Mouse (Mus musculus) 3134 (cell line): Measurements from ENCODE around the gene Rimbp2.
"Not testable (repeated sequence)": the region's sequence is repeated elsewhere in the genome, so short reads cannot be mapped to it uniquely, and the experiment has no call there.

Experiments
- DNase-seq: peaks from one replicate; pipeline ENCODE4 v3.0.0-alpha.2; 2011; ENCODE audit warnings: low spot score; ENCODE audit not compliant: insufficient read length; ENCODE audit errors: extremely low read depth

Rimbp2 gene

GRCm38 (mm10) chr5:128769026-128769631 lies 184.2 kb downstream of the Rimbp2 start:
- no peak for DNase-seq

GRCm38 (mm10) chr5:128761118-128761517 lies 192.2 kb downstream of the Rimbp2 start:
- DNase-seq, result no peak

DNA sequence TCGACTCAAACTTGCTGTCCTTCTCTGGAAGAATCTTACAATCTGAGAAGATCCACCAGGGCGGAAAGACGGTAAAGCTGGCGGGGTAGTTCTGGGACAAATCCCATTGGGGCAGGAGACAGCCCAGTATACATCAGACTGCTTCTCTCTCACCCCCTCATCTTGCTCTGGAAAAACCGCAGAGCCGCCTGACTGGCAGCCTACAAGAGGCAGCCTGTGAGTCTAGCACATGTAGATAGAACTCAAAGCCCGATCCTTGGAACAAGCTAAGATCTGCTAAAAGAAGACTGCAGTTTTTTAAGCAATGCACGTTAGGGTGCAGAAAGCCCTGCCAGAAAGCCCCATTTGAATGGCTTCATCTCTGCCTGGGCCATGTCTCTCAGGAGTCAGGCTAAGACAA lies 207.0 kb downstream of the Rimbp2 start:
- DNase-seq, result no peak

GRCm38 (mm10) chr5:128745206-128745605 lies 208.1 kb downstream of the Rimbp2 start:
- no peak for DNase-seq

GRCm38 (mm10) chr5:128744351-128744750 lies 208.9 kb downstream of the Rimbp2 start:
- DNase-seq, result no peak

GRCm38 (mm10) chr5:128739838-128740171 lies 213.5 kb downstream of the Rimbp2 start:
- no peak for DNase-seq

DNA sequence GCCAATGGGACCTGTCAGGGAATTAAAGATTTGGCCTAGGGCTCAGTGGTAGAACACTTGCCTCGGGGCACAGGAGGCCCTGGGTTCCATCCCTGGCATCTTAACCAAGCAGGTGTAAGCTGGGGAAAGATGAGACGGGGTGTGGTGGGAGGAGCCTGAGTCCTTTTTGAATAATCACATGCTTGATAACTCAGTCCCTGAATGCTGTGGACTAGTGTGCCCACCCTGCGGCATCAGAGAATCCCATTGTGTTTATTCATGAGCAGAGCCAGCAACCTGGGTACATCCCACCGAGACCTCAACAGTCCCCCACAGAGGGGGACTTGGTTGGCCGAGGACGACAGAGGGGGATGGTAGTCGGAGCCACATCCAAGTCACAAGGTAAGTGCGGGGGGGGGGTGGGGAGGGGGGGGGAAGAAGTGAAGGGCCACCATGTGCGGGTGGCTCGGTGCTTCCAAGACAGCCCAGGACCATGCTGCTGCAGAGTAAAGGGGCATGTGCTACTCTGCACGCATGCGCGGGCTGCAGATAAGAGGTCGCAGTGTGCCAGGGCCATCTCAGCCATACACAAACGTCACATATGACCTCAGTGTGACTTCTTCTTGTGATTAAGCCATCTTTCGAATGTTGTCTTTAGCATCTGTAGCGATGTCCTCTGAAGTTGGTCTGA lies 214.0 kb downstream of the Rimbp2 start:
- DNase-seq, result no peak

DNA sequence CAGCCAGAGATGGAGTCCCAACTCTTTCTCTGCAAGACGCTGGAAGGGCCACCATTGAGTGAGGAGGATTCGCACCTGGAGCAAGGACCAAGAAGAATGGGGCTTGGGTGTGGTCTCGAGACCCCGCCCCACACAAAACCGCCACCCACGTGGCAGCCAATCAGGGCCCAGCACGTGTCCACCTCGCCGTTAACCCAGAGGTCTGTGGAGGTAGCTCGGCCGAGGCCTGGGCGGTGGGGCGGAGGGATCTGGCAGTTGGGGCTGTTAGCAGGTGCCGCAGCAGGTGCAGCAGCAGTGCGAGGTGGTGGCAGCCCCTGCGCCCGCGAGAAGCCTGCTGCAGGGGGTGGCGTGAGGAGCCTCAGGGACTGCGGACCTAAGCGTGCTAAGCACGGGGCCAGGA lies 217.4 kb downstream of the Rimbp2 start:
- DNase-seq, result no peak

- no peak for DNase-seq
These were observed 219.3 kb downstream of the Rimbp2 start for GRCm38 (mm10) chr5:128733955-128734354.

DNA sequence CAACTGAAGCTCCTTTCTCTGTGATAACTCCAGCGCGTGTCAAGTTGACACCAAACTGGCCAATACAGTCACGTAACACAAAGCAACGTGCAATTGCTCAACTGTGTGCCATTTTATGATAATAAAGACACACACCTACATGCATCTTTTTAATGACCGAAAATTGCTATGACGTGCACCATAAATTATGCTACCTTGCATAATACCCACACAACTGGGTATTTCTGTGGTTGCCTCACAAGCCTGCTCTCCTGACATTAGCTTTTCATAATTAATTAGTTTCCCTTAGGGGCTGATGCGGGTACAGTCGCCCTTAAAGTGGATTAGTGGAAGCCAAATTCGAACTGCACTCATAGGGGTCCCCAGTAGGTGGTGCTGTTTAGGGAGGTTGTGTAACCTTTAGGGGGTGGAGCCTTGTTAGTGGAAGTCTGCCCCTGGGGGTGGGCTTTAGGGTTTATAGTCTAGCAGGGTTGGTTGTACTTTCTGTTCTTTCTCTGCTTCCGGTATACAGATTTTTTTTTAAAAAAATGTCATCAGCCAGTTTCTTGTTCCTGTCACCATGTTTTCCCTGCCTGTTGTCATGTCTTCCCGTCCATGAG lies 220.8 kb downstream of the Rimbp2 start:
- DNase-seq, result no peak

- no peak for DNase-seq
These were observed 222.7 kb downstream of the Rimbp2 start for GRCm38 (mm10) chr5:128730634-128731033.

DNA sequence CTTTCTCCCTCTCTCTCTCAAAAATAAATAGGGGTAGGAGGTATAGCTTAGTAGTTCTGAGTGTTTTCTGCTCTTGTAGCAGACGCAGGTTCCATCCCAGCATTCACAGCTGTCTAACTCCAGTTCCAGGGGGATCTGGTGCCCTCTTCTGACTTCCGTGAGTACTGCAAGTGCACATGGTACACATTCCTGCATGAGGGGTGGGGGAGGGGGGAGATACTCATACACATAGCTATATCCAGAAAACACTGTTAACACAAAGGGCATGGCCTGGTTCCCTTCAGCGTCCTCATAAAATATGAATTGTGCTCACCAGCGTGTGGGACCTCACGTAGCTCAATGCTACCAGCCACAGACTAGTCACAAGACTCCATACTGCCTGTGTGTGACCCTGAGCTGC lies 223.9 kb downstream of the Rimbp2 start:
- DNase-seq, result no peak

GRCm38 (mm10) chr5:128720461-128720860 lies 232.8 kb downstream of the Rimbp2 start:
- not testable (repeated sequence) for DNase-seq

- DNase-seq, result no peak
These were observed 238.1 kb downstream of the Rimbp2 start for GRCm38 (mm10) chr5:128715171-128715570.

GRCm38 (mm10) chr5:128711847-128712246 lies 241.4 kb downstream of the Rimbp2 start:
- no peak for DNase-seq

GRCm38 (mm10) chr5:128710596-128710995 lies 242.7 kb downstream of the Rimbp2 start:
- no peak for DNase-seq

- no peak for DNase-seq
These were observed 244.4 kb downstream of the Rimbp2 start for GRCm38 (mm10) chr5:128708929-128709328.
